Mouse (Mus musculus) midbrain, embryonic 11.5 days (tissue): ENCODE measurements around the gene Tmie. TPM values are rescaled to one million over a fixed set of nuclear protein-coding genes. Genes with fewer than 3 reads are reported as not detected.

Experiments
- ATAC-seq: fragments of 200-750 bp; cut with Nextera tagmentation; 2 replicates; pipeline ENCODE4 v1.8.0; 2017; ENCODE audit warnings: moderate TSS enrichment, moderate library complexity; ENCODE audit not compliant: low FRiP score
- DNase-seq: peaks from one replicate; pipeline ENCODE4 v3.0.0; 2015; ENCODE audit warnings: low spot score; ENCODE audit errors: missing footprints
- H3K27ac ChIP-seq: fragments of 300-500 bp; sonication (generic); 2 replicates; pipeline ENCODE4 v1.5.1; 2014; ENCODE audit warnings: low read depth, low read length
- H3K27me3 ChIP-seq: fragments of 300-500 bp; sonication (generic); 2 replicates; pipeline ENCODE4 v1.6.1; 2014; ENCODE audit warnings: mild to moderate bottlenecking, low read length, moderate library complexity, mixed read lengths; ENCODE audit not compliant: control insufficient read depth, insufficient read depth
- H3K36me3 ChIP-seq: fragments of 300-500 bp; sonication (generic); 2 replicates; pipeline ENCODE4 v1.6.1; 2014; ENCODE audit warnings: mild to moderate bottlenecking, low read length, moderate library complexity, mixed read lengths; ENCODE audit not compliant: control insufficient read depth, insufficient read depth
- H3K4me1 ChIP-seq: fragments of 300-500 bp; sonication (generic); 2 replicates; pipeline ENCODE4 v1.6.1; 2014; ENCODE audit warnings: low read length; ENCODE audit not compliant: control insufficient read depth, insufficient read depth
- H3K4me2 ChIP-seq: fragments of 300-500 bp; sonication (generic); 2 replicates; pipeline ENCODE4 v1.6.1; 2014; ENCODE audit warnings: mild to moderate bottlenecking, moderate library complexity
- H3K4me3 ChIP-seq: fragments of 300-500 bp; sonication (generic); 2 replicates; pipeline ENCODE4 v1.5.1; 2014; ENCODE audit warnings: low read depth, low read length
- H3K9ac ChIP-seq: fragments of 300-500 bp; sonication (generic); 2 replicates; pipeline ENCODE4 v1.6.1; 2014; ENCODE audit warnings: low read length
- H3K9me3 ChIP-seq: fragments of 300-500 bp; sonication (generic); 2 replicates; pipeline ENCODE4 v1.6.1; 2016; ENCODE audit warnings: low read length; ENCODE audit not compliant: control insufficient read depth
- WGBS: fragments of 180-500 bp; shearing (Covaris S2); extraction: QIAGEN DNeasy Blood & Tissue Kit; methylation state at CpG from one replicate; pipeline ENCODE4 v1.1.7; 2014; 5-methylcytosine and 5-hydroxymethylcytosine counted together
- polyA plus RNA-seq: library from polyadenylated mRNA; unstranded; fragments of >200 nt; fragmentation: Nextera tagmentation; extraction: Ambion mirVana; gene quantifications from 2 replicates; pipeline ENCODE4 v1.2.1, GENCODE M21; 2014

Gene Tmie
- polyA plus RNA-seq, 1 experiment from 2014 or later, result 0.22 TPM

DNA sequence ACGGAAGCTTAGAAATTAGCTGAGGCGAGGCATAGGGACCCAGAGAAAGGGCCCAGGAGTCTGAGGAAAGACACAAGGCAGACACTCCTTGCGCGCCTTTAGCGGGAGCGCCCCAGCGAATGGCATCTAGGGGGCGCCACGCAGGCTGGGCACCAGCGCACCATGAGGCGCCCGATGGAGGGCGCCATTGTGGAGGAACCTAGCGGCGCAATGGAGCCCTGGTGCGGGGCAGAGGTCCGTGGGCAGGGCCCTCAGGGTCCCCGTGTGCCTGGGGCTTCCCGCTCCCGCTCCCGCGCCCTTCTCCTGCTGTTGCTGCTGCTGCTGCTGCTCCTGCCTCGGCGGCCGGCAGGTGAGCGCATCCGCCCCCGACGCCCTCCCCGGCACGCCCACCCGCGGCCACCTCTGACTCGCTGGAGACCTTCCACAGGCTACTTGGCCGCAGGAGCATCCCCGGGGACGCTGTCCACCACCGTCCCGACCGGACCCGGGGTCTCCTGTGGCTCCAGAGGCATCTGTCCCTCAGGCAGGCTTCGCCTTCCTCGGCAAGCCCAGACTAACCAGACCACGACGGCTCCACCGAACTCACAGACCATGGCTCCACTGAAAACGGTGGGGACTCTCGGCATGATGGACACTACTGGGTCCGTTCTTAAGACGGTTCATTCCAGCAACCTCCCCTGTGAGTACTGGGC is 22.0 kb downstream of the Tmie start, which contains the start of gene Prss50:
Prss50 (plus strand) TSS at position 187 of the 692 bp plus-strand sequence.
- H3K36me3 ChIP-seq, result no peaks in the 10 kb centered on the region
- no peaks in the 10 kb centered on the region for H3K9me3 ChIP-seq
- H3K4me2 ChIP-seq, result peak within 1 kb of the TSS; percentile 48
- peak within 1 kb of the TSS; percentile 26 for H3K4me3 ChIP-seq
- peaks cover 2% of the 10 kb centered on the region; the same call in 1 of the 2 replicates for H3K4me1 ChIP-seq
- no peak within 1 kb of the TSS for H3K27ac ChIP-seq
- peaks cover 13% of the 10 kb centered on the region; the same call in 1 of the 2 replicates for H3K27me3 ChIP-seq
- 0 out of 2 replicates have a peak within 1 kb of the TSS, but pooled peaks have one; percentile 14 for H3K9ac ChIP-seq
- whole genome bisulfite sequencing, result 9% methylated on average over 35 of the region's 50 CpGs
- DNase-seq, result peak; percentile 95
- ATAC-seq, result no peak

DNA sequence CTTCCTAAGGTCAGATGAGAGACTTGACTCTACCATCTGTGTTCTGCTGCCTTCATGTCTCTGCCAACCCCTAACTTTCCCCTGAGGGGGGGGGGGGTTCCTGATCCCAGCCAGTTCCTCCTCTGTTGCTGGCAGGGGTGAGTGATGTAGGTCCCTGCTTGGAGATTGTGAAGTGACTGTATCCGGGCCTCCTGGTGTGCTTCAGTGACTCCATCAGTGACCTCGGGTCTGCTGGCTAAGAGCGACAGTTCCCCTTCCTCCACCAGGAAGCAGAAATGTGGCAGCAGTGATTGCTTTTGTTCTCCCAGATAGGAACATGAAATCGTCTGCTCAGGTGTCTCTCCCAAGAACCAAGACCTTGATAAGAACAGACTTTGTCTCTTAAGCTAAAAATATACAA is 23.0 kb downstream of the Tmie start:
- H3K4me2 ChIP-seq, result no peak overlapping the region
- H3K36me3 ChIP-seq, result no peaks in the 10 kb centered on the region
- peaks cover 2% of the 10 kb centered on the region; the same call in 1 of the 2 replicates for H3K4me1 ChIP-seq
- no peaks in the 10 kb centered on the region for H3K9me3 ChIP-seq
- DNase-seq (no peak), ATAC-seq (no peak)
- H3K9ac ChIP-seq, result no peak overlapping the region
- peaks cover 13% of the 10 kb centered on the region; the same call in 1 of the 2 replicates for H3K27me3 ChIP-seq
- no peak overlapping the region for H3K27ac ChIP-seq
- H3K4me3 ChIP-seq, result no peak overlapping the region
- 62% methylated on average over 4 of the region's 4 CpGs for WGBS

DNA sequence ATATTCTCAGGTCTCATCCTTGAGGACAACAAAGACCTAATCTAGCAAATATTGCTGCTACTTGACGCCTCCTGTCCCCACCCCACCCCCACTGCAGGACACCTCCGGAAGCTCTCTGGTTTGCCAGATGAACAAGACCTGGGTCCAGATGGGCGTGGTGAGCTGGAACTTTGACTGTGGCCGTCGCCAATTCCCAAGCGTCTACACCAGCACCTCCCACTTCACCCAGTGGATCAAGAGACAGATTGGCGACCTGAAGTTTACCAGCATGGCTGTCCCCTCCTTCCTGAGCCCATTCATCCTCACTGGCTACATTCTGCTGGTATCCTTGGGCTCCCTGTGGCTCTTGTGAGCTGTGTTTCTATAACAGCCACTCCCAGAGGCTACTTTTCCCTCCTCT is 24.0 kb downstream of the Tmie start:
- no peak overlapping the region for H3K9ac ChIP-seq
- 76% methylated on average over 7 of the region's 7 CpGs for WGBS
- no peaks in the 10 kb centered on the region for H3K36me3 ChIP-seq
- H3K27me3 ChIP-seq, result peaks cover 13% of the 10 kb centered on the region; the same call in 1 of the 2 replicates
- H3K9me3 ChIP-seq, result no peaks in the 10 kb centered on the region
- peaks cover 2% of the 10 kb centered on the region; the same call in 1 of the 2 replicates for H3K4me1 ChIP-seq
- H3K27ac ChIP-seq, result no peak overlapping the region
- no peak overlapping the region for H3K4me2 ChIP-seq
- H3K4me3 ChIP-seq, result no peak overlapping the region
- ATAC-seq (no peak), DNase-seq (no peak)

- 90% methylated on average over 7 of the region's 7 CpGs for WGBS
- no peaks in the 10 kb centered on the region for H3K36me3 ChIP-seq
- ATAC-seq (no peak), DNase-seq (no peak)
- H3K4me3 ChIP-seq, result no peak overlapping the region
- no peaks in the 10 kb centered on the region for H3K27me3 ChIP-seq
- no peaks in the 10 kb centered on the region for H3K9me3 ChIP-seq
- no peak overlapping the region for H3K4me2 ChIP-seq
- no peak overlapping the region for H3K9ac ChIP-seq
- no peak overlapping the region for H3K27ac ChIP-seq
- no peaks in the 10 kb centered on the region for H3K4me1 ChIP-seq
Measured at GRCm38 (mm10) chr9:110849162-110849561, 30.8 kb downstream of the Tmie start.

- Histone ChIP-seq H3K9me3 (no peaks in the 10 kb centered on the region), H3K4me2 (no peak within 1 kb of the TSS), H3K9ac (no peak within 1 kb of the TSS), H3K4me1 (no peaks in the 10 kb centered on the region), H3K27me3 (no peaks in the 10 kb centered on the region), H3K36me3 (no peaks in the 10 kb centered on the region), H3K4me3 (no peak within 1 kb of the TSS), H3K27ac (no peak within 1 kb of the TSS)
- ATAC-seq (no peak), DNase-seq (no peak)
- WGBS, result 89% methylated on average over 10 of the region's 10 CpGs
Measured at GRCm38 (mm10) chr9:110844206-110844605, 35.7 kb downstream of the Tmie start, which contains the start of gene Prss46. Gene Prss46 (plus strand): TSS chr9:110844506.

- Histone ChIP-seq H3K4me1 (no peaks in the 10 kb centered on the region), H3K27ac (no peak overlapping the region), H3K4me2 (no peak overlapping the region), H3K4me3 (no peak overlapping the region), H3K9me3 (no peaks in the 10 kb centered on the region), H3K36me3 (no peaks in the 10 kb centered on the region), H3K9ac (no peak overlapping the region), H3K27me3 (no peaks in the 10 kb centered on the region)
- WGBS, result 80% methylated on average over 2 of the region's 2 CpGs
- ATAC-seq, result no peak
- no peak for DNase-seq
Measured at GRCm38 (mm10) chr9:110841438-110841837, 38.5 kb downstream of the Tmie start.

DNA sequence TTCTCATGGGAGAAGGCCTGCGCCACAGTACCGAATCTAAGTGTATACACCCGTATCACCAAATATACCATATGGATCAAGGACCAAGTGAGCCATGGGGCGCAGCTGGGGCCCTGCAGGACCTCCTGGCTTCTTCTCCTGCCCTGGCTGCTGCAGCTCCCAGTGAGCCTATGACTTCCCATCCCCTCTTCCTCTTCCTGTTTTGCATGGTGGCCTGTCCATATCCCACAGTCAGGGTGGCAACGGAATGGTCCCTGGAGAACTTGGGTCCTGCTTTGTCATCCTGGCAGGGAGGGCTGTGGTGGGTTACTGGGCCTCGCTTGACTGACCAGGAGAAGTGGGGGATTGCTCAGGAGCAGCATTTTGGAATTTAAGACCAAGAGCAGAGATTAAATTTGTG is 39.0 kb downstream of the Tmie start:
- WGBS, result 87% methylated on average over 6 of the region's 6 CpGs
- ATAC-seq, result no peak

DNA sequence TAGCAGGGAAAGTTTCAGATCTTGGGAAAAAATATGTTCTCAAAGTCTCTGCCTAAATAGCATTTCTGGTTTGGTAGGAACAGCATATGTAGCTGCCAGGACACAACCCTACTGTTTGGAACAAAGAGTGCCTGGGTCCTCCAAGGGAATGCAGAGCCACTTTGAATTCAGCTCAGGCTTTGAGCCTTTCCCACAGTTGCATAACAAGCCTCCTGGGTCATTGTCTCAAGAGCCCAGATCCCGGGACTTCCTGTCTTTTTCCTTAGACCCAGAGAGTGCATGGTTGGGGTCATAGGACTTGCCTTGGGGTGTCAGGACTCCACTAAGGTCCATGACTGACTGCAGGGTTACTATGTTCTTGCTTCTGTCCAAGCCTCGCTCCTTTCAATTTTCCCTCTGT is 43.8 kb downstream of the Tmie start:
- WGBS, result 49% methylated on average over 2 of the region's 2 CpGs

More for the DNA sequence above, 39.0 kb downstream of the Tmie start:
- Histone ChIP-seq H3K4me2 (no peak overlapping the region), H3K4me1 (no peaks in the 10 kb centered on the region), H3K27me3 (no peaks in the 10 kb centered on the region), H3K9ac (no peak overlapping the region), H3K9me3 (no peaks in the 10 kb centered on the region), H3K27ac (no peak overlapping the region), H3K4me3 (no peak overlapping the region), H3K36me3 (no peaks in the 10 kb centered on the region)
- DNase-seq, result no peak

GRCm38 (mm10) chr9:110834961-110835360 is 45.0 kb downstream of the Tmie start:
- Histone ChIP-seq H3K36me3 (no peaks in the 10 kb centered on the region), H3K4me2 (no peak overlapping the region), H3K9me3 (no peaks in the 10 kb centered on the region), H3K4me3 (no peak overlapping the region), H3K4me1 (no peaks in the 10 kb centered on the region), H3K9ac (no peak overlapping the region; the same call in 1 of the 2 replicates), H3K27ac (no peak overlapping the region), H3K27me3 (no peaks in the 10 kb centered on the region)
- DNase-seq (no peak), ATAC-seq (no peak)
- 30% methylated on average over 10 of the region's 10 CpGs for WGBS

More for the DNA sequence above, 43.8 kb downstream of the Tmie start:
- Histone ChIP-seq H3K36me3 (no peaks in the 10 kb centered on the region), H3K4me2 (no peak overlapping the region), H3K27me3 (no peaks in the 10 kb centered on the region), H3K27ac (no peak overlapping the region), H3K9me3 (no peaks in the 10 kb centered on the region), H3K4me3 (no peak overlapping the region), H3K9ac (no peak overlapping the region), H3K4me1 (no peaks in the 10 kb centered on the region)
- ATAC-seq (no peak), DNase-seq (no peak)
